10 mouse cellular contexts compared by ENCODE assay signal in genomic region chr10:62055408-62055807, GRCm38 (mm10).
A peak's percentile ranks its signal among the peaks of the same experiment; 100 is the strongest.
DNase-seq lines count a peak whose midpoint lies in the region; ATAC-seq lines count a peak whose summit lies in the region.
"Had no signal": no experiment of that assay in that cellular context is flagged by ENCODE, and none has a peak within 500 bp of the region (broad histone marks: within the 10 kb centered on the region; RNA-seq: fewer than 3 reads in every experiment).

No protein-coding gene starts in this region.

- ATAC-seq in kidney, embryonic 14.5 days (ENCODE audit: low FRiP score, low TSS enrichment) = no peak
- ATAC-seq in inflammation-experienced regulatory T-cells, adult 6 months = no peak

- H3K36me3 ChIP-seq in kidney, embryonic 14.5 days (ENCODE audit: control insufficient read depth, insufficient read depth, low read length) = no peaks in the 10 kb centered on the region
- H3K36me3 ChIP-seq: embryonic facial prominence, embryonic 12.5 days; limb, embryonic 15.5 days had no signal

- no peak overlapping the region for H3K27ac ChIP-seq in kidney, embryonic 14.5 days (ENCODE audit: low read depth, low read length)
- H3K27ac ChIP-seq: embryonic facial prominence, embryonic 12.5 days; limb, embryonic 15.5 days had no signal

- H3K4me2 ChIP-seq in kidney, embryonic 14.5 days (replicated peaks; ENCODE audit: low read depth, low read length) = no peak overlapping the region
- H3K4me2 ChIP-seq: embryonic facial prominence, embryonic 12.5 days; limb, embryonic 15.5 days had no signal

- peak; percentile 61 for DNase-seq in kidney, adult 9 months
- DNase-seq in adipocyte (ENCODE audit: low spot score) = peak; percentile 45
- peak; percentile 48 for DNase-seq in cerebellum, adult 9-11 months
- peak; percentile 61 for DNase-seq in kidney, postnatal 14 days
- peak; percentile 69 for DNase-seq in lung, postnatal 10 days
- DNase-seq in right cerebral cortex, postnatal 25 days = peak; percentile 51

- 62% methylated on average over 2 of the region's 2 CpGs for WGBS in kidney, embryonic 14.5 days

- no peak overlapping the region for H3K9ac ChIP-seq in kidney, embryonic 14.5 days (ENCODE audit: low read depth, low read length)
- H3K9ac ChIP-seq: embryonic facial prominence, embryonic 12.5 days; limb, embryonic 15.5 days had no signal

- H3K9me3 ChIP-seq in kidney, embryonic 14.5 days (ENCODE audit: control insufficient read depth, low read length) = no peaks in the 10 kb centered on the region
- H3K9me3 ChIP-seq: embryonic facial prominence, embryonic 12.5 days; limb, embryonic 15.5 days had no signal

- no peaks in the 10 kb centered on the region for H3K27me3 ChIP-seq in kidney, embryonic 14.5 days (ENCODE audit: control insufficient read depth, insufficient read depth, low read length)
- H3K27me3 ChIP-seq: embryonic facial prominence, embryonic 12.5 days; limb, embryonic 15.5 days had no signal

- no peak overlapping the region for H3K4me3 ChIP-seq in kidney, embryonic 14.5 days (ENCODE audit: low read length)
- H3K4me3 ChIP-seq: embryonic facial prominence, embryonic 12.5 days; limb, embryonic 15.5 days had no signal

- peaks cover 18% of the 10 kb centered on the region for H3K4me1 ChIP-seq in kidney, embryonic 14.5 days (ENCODE audit: control insufficient read depth, insufficient read depth, low read length)
